Mouse (Mus musculus): ENCODE results near the gene Tcf25. TPM values are rescaled to one million over a fixed set of nuclear protein-coding genes. Genes with fewer than 3 reads are reported as not detected.
"Not testable (repeated sequence)": the region's sequence is repeated elsewhere in the genome, so short reads cannot be mapped to it uniquely, and the experiment has no call there.

Gene Tcf25
- polyA plus RNA-seq, 1 experiment from 2014 or later = 146 TPM

GRCm38 (mm10) chr8:123412560-123413170, 39.1 kb downstream of the Tcf25 start:
- Histone ChIP-seq H3K36me3 (ENCODE audit: control insufficient read depth, insufficient read depth, low read length) (no peaks in the 10 kb centered on the region), H3K9me3 (ENCODE audit: control insufficient read depth, low read length) (no peaks in the 10 kb centered on the region), H3K4me3 (ENCODE audit: low read depth, low read length) (no peak overlapping the region), H3K9ac (ENCODE audit: low read length) (no peak overlapping the region), H3K27ac (replicated peaks) (no peak overlapping the region), H3K4me1 (replicated peaks; ENCODE audit: control insufficient read depth, insufficient read depth) (no peaks in the 10 kb centered on the region), H3K4me2 (replicated peaks; ENCODE audit: low read depth) (no peak overlapping the region), H3K27me3 (ENCODE audit: control insufficient read depth, insufficient read depth, low read length) (peaks cover 18% of the 10 kb centered on the region)
- WGBS = 6% methylated on average over 12 of the region's 12 CpGs
- no peak for DNase-seq (ENCODE audit: low spot score)
- no peak for ATAC-seq (ENCODE audit: low FRiP score, low TSS enrichment)
- TF ChIP-seq CTCF (IDR thresholded peaks at IDR 0.05; ENCODE audit: low read depth) = no peak
- TF ChIP-seq EP300 (optimal IDR thresholded peaks at IDR 0.05) = no peak

GRCm38 (mm10) chr8:123414255-123414654, 40.7 kb downstream of the Tcf25 start:
- H3K4me3 ChIP-seq (ENCODE audit: low read depth, low read length) = no peak overlapping the region
- H3K27me3 ChIP-seq (ENCODE audit: control insufficient read depth, insufficient read depth, low read length) = peaks cover 18% of the 10 kb centered on the region

GRCm38 (mm10) chr8:123414997-123415696, 41.6 kb downstream of the Tcf25 start:
- ATAC-seq (ENCODE audit: low FRiP score, low TSS enrichment); DNase-seq (ENCODE audit: low spot score): not testable (repeated sequence)
- 79% methylated on average over 5 of the region's 5 CpGs for WGBS

More at GRCm38 (mm10) chr8:123414255-123414654, 40.7 kb downstream of the Tcf25 start:
- no peaks in the 10 kb centered on the region for H3K9me3 ChIP-seq (ENCODE audit: control insufficient read depth, low read length)
- no peaks in the 10 kb centered on the region for H3K4me1 ChIP-seq (replicated peaks; ENCODE audit: control insufficient read depth, insufficient read depth)
- DNase-seq (ENCODE audit: low spot score) (no peak), ATAC-seq (ENCODE audit: low FRiP score, low TSS enrichment) (no peak)
- H3K27ac ChIP-seq (replicated peaks) = no peak overlapping the region
- no peak overlapping the region for H3K9ac ChIP-seq (ENCODE audit: low read length)
- TF ChIP-seq EP300 (optimal IDR thresholded peaks at IDR 0.05) (no peak), CTCF (IDR thresholded peaks at IDR 0.05; ENCODE audit: low read depth) (no peak)
- no peak overlapping the region for H3K4me2 ChIP-seq (replicated peaks; ENCODE audit: low read depth)
- 8% methylated on average over 9 of the region's 9 CpGs for WGBS
- H3K36me3 ChIP-seq (ENCODE audit: control insufficient read depth, insufficient read depth, low read length) = no peaks in the 10 kb centered on the region

GRCm38 (mm10) chr8:123415967-123416943, 42.7 kb downstream of the Tcf25 start:
- 83% methylated on average over 8 of the region's 8 CpGs for WGBS
- no peak overlapping the region for H3K4me2 ChIP-seq (replicated peaks; ENCODE audit: low read depth)
- DNase-seq (ENCODE audit: low spot score) (no peak), ATAC-seq (ENCODE audit: low FRiP score, low TSS enrichment) (no peak)
- H3K27me3 ChIP-seq (ENCODE audit: control insufficient read depth, insufficient read depth, low read length) = peaks cover 9% of the 10 kb centered on the region
- H3K9me3 ChIP-seq (ENCODE audit: control insufficient read depth, low read length) = no peaks in the 10 kb centered on the region
- H3K4me1 ChIP-seq (replicated peaks; ENCODE audit: control insufficient read depth, insufficient read depth) = no peaks in the 10 kb centered on the region
- TF ChIP-seq EP300 (optimal IDR thresholded peaks at IDR 0.05) = no peak
- TF ChIP-seq CTCF (IDR thresholded peaks at IDR 0.05; ENCODE audit: low read depth) = peak; percentile 63
- no peak overlapping the region for H3K4me3 ChIP-seq (ENCODE audit: low read depth, low read length)
- no peaks in the 10 kb centered on the region for H3K36me3 ChIP-seq (ENCODE audit: control insufficient read depth, insufficient read depth, low read length)
- H3K27ac ChIP-seq (replicated peaks) = no peak overlapping the region
- H3K9ac ChIP-seq (ENCODE audit: low read length) = no peak overlapping the region

More at GRCm38 (mm10) chr8:123414997-123415696, 41.6 kb downstream of the Tcf25 start:
- H3K4me2 ChIP-seq (replicated peaks; ENCODE audit: low read depth); H3K4me1 ChIP-seq (replicated peaks; ENCODE audit: control insufficient read depth, insufficient read depth); H3K27ac ChIP-seq (replicated peaks); H3K9ac ChIP-seq (ENCODE audit: low read length); H3K4me3 ChIP-seq (ENCODE audit: low read depth, low read length); H3K36me3 ChIP-seq (ENCODE audit: control insufficient read depth, insufficient read depth, low read length); H3K9me3 ChIP-seq (ENCODE audit: control insufficient read depth, low read length): not testable (repeated sequence)
- peaks cover 15% of the 10 kb centered on the region for H3K27me3 ChIP-seq (ENCODE audit: control insufficient read depth, insufficient read depth, low read length)

- Histone ChIP-seq H3K36me3 (ENCODE audit: control insufficient read depth, insufficient read depth, low read length) (no peaks in the 10 kb centered on the region), H3K9me3 (ENCODE audit: control insufficient read depth, low read length) (no peaks in the 10 kb centered on the region), H3K9ac (ENCODE audit: low read length) (no peak overlapping the region), H3K27ac (replicated peaks) (no peak overlapping the region), H3K4me3 (ENCODE audit: low read depth, low read length) (no peak overlapping the region), H3K4me2 (replicated peaks; ENCODE audit: low read depth) (no peak overlapping the region), H3K27me3 (ENCODE audit: control insufficient read depth, insufficient read depth, low read length) (peaks cover 3% of the 10 kb centered on the region; the same call in 1 of the 2 replicates), H3K4me1 (replicated peaks; ENCODE audit: control insufficient read depth, insufficient read depth) (no peaks in the 10 kb centered on the region)
- WGBS = 74% methylated on average over 8 of the region's 8 CpGs
- 0 out of 2 replicates have a peak, but pooled peaks have one; percentile 10 for ATAC-seq (ENCODE audit: low FRiP score, low TSS enrichment)
- TF ChIP-seq CTCF (IDR thresholded peaks at IDR 0.05; ENCODE audit: low read depth) = no peak
- TF ChIP-seq EP300 (optimal IDR thresholded peaks at IDR 0.05) = no peak
- DNase-seq (ENCODE audit: low spot score) = no peak
These were observed 43.5 kb downstream of the Tcf25 start for GRCm38 (mm10) chr8:123416944-123417555.

All from stomach, postnatal 0 days (tissue).